Mouse (Mus musculus): ENCODE results near the gene Cyth1. TPM values are rescaled to one million over a fixed set of nuclear protein-coding genes. Genes with fewer than 3 reads are reported as not detected.

The Cyth1 gene
- polyA plus RNA-seq (2017; shearing (Covaris generic)): 100 to 1,000 TPM; 226 to 241 TPM

DNA sequence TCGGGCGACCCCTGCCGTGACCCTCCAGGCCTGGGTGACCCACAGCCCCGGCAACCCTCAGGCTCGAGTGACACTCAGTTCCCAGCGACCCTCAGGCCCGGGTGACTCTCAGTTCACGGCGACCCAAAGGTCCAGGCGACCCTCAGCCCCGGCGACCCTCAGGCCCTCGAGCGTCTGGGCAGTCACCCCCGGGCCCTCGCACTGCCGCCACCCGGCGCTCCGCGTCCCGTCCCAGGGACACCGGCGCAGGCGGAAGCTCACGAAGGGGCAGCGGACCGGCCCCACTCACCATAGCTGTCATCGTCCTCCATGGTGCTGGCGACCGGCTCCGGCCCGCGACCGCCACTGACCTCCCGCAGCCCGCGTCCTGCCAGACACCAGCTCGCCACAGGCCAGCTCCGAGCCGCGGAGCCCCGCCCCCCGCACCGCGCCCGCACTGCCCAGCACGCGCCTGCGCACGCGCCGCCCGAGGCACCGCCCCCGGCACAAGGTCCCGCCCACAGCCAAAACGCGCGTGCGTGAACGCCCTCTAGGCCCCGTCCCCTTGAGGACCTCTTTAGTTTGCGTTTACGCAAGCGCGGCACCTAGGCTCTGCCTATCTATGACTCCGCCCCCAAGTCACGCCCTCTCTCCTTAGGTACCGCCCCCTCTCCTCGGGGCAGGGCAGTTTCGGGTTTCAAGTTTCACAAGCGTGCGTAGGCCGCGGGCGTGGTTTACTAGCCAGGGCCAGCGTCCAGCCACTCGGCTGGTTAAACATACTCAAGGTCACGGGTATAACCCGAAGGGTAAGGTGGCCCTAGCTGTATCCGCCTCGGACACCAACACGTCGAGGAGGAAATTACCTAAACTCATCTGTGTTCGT lies at the start of gene Cyth1:
Gene Cyth1, minus strand, starts transcription at position 443 of the 862 bp plus-strand sequence.

DNA sequence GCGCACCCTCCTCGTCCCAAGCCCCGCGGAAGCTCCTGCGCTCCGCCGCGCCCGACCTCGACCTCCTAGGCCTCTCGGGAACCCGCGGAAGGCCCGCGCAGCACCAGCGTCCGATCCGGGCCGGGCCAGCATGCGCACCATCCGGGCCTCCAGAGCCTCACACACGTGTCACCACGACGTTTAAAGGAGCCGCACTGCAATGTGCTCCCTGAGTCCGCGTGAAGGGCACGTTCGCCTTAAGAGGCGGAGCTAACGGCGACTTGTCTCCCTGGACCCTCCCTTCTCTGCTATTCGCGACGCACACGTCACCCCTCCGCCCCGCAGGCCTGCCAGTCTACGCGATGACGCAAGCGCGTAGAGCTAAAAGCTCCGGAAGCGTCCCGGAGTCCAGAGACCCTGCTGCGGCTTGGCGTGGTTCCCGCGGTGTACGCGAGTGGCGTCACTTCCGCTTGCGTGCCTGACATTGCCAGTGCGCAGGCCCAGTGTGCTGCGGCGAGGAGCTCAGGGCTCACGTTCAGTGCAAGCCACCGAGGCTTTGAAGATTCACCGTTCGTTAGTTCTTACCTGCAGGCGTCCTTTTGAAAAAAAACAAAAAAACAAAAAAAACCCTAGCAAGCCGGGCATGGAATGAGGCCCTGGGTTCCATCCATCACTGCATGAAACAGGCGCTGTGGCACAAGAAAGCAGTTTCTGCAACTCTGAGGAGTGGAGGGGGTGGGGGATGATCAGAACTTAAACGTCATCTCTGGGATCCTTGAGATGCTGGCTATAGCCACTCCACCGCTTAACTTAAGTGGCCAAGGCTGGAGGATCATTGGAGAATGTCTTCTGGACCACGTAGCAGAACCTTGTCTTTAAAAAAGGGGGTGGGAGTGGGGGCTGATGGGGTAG lies 41.9 kb upstream of the Cyth1 start, which contains the start of gene Usp36:
Gene Usp36, minus strand, starts transcription at position 246 of the 891 bp plus-strand sequence.

DNA sequence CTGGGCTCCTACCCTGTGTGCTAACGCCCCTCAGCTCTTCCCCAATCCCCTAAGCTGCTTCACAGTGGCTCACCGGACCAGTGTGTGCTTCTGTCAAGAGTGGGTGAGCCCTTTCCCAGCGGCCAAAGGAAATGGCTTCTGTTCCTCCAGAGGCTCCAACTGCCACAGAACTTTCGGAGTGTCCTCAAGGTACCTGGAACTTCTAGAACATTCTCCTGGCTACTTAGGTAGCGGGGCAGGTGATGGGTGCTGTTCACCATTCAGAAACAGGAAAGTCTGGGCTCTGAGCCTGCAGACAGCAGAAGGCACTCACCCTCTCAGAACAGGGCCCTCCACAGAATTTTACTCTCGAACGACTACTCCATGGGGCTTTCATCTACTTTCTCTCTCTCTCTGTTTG lies 117.9 kb downstream of the Cyth1 start, which contains the start of gene Dnah17:
Gene Dnah17, minus strand, starts transcription at position 101 of the 400 bp plus-strand sequence.

Other genes with a start within 250 kb of the Cyth1 start
- gene Dnah17, start 118.0 kb downstream of the Cyth1 start, polyA plus RNA-seq (2017; shearing (Covaris generic)): under 1 TPM; 0.43 to 0.86 TPM
- 10 to 100 TPM; 25.1 to 44.2 TPM for gene Usp36, start 41.7 kb upstream of the Cyth1 start, polyA plus RNA-seq (2017; shearing (Covaris generic))
- under 1 TPM in 1 of 2 experiments, not detected in 1; 0.53 TPM for gene Cep295nl, start 93.9 kb upstream of the Cyth1 start, polyA plus RNA-seq (2017; shearing (Covaris generic))
- 100 to 1,000 TPM in 1 of 2 experiments, 10 to 100 TPM in 1; 79.6 to 122 TPM for gene Timp2, start 107.1 kb upstream of the Cyth1 start, polyA plus RNA-seq (2017; shearing (Covaris generic))
- 100 to 1,000 TPM; 123 to 137 TPM for gene Lgals3bp, start 153.5 kb upstream of the Cyth1 start, polyA plus RNA-seq (2017; shearing (Covaris generic))
- gene Cant1, start 170.5 kb upstream of the Cyth1 start, polyA plus RNA-seq (2017; shearing (Covaris generic)): 10 to 100 TPM; 44.4 to 46.1 TPM
- gene C1qtnf1, start 179.6 kb upstream of the Cyth1 start, polyA plus RNA-seq (2017; shearing (Covaris generic)): 1 to 10 TPM in 1 of 2 experiments, under 1 TPM in 1; 0.76 to 6.0 TPM
- gene Engase, start 228.2 kb upstream of the Cyth1 start, polyA plus RNA-seq (2017; shearing (Covaris generic)): 10 to 100 TPM; 15.3 to 17.3 TPM